Mouse (Mus musculus) brain, embryonic 14.5 days (tissue): ENCODE measurements at regions not wholly inside any gene's neighbourhood (a gene's known extent, or its start where the extent isn't known, plus 50 kb on each side); places are given as distances from the start of the nearest gene placed in this dataset.

Experiments used
- CTCF ChIP-seq: fragments of 200-500 bp; IDR thresholded peaks from 2 replicates; pipeline ENCODE4 v1.5.1; 2012; ENCODE audit warnings: inconsistent platforms, mild to moderate bottlenecking, moderate library complexity, borderline replicate concordance; ENCODE audit not compliant: insufficient read depth, insufficient read length; ENCODE audit errors: extremely low read depth
- POLR2A ChIP-seq: fragments of 200-500 bp; IDR thresholded peaks from 2 replicates; pipeline ENCODE4 v1.6.1; 2012; ENCODE audit warnings: mild to moderate bottlenecking, inconsistent platforms, borderline replicate concordance; ENCODE audit not compliant: poor library complexity, insufficient read depth, insufficient read length, severe bottlenecking; ENCODE audit errors: extremely low read depth

DNA sequence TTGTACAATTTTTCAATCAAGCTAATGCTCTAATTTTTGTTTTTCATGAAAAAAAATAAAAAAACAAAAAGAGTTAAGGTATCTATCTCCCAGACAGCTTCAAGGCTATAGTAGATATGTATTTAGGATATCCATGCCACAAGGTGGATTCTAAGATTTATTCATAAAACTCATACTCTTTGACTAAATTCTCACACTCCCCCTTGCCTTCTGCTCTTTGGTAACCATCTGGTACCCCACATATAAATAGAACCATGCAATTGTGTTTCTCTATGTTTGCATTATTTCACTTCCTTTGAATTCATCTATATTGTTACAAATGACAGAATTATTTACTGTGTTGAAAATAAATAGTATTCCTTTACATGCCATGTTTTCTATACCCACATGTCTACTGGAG, 287.2 kb downstream of the Gm11232 start:
- TF ChIP-seq CTCF = no peak
- TF ChIP-seq POLR2A = no peak
